Comparison of ENCODE assay signal across 8 mouse cellular contexts in genomic region chr10:25297666-25298263, GRCm38 (mm10). TPM values are rescaled to one million over a fixed set of nuclear protein-coding genes. Genes with fewer than 3 reads are reported as not detected.
DNase-seq lines count a peak whose midpoint lies in the region; ATAC-seq and TF ChIP-seq lines count a peak whose summit lies in the region.

No protein-coding gene starts in this region.

- H3K27me3 ChIP-seq in embryonic facial prominence, embryonic 10.5 days (replicated peaks; ENCODE audit: low read depth, poor library complexity, severe bottlenecking), result no peaks in the 10 kb centered on the region
- H3K27me3 ChIP-seq in heart, postnatal 0 days (ENCODE audit: control insufficient read depth, insufficient read depth, low read length), result no peaks in the 10 kb centered on the region
- H3K27me3 ChIP-seq in thymus, adult 2 months (ENCODE audit: control insufficient read depth, insufficient read depth, low read length), result no peaks in the 10 kb centered on the region

- H3K4me3 ChIP-seq in embryonic facial prominence, embryonic 10.5 days, result peak overlapping the region; percentile 70
- H3K4me3 ChIP-seq in heart, postnatal 0 days (ENCODE audit: low read depth, low read length), result peak overlapping the region; percentile 79
- H3K4me3 ChIP-seq in thymus, adult 2 months (ENCODE audit: control insufficient read depth, insufficient read depth, low read length), result no peak overlapping the region

- H3K36me3 ChIP-seq in embryonic facial prominence, embryonic 10.5 days (replicated peaks), result no peaks in the 10 kb centered on the region
- H3K36me3 ChIP-seq in heart, postnatal 0 days (replicated peaks; ENCODE audit: control insufficient read depth, insufficient read depth, low read length), result no peaks in the 10 kb centered on the region
- no peaks in the 10 kb centered on the region for H3K36me3 ChIP-seq in thymus, adult 2 months (ENCODE audit: control insufficient read depth, insufficient read depth, low read length)

- ATAC-seq in heart, postnatal 0 days (ENCODE audit: insufficient read depth, low read depth), result no peak

- WGBS in embryonic facial prominence, embryonic 10.5 days, result 32% methylated on average over 12 of the region's 12 CpGs
- WGBS in heart, postnatal 0 days, result 13% methylated on average over 12 of the region's 12 CpGs
- WGBS in thymus, adult 2 months, result 26% methylated on average over 12 of the region's 12 CpGs

- no peak for TF ChIP-seq CTCF in heart, postnatal 0 days (IDR thresholded peaks at IDR 0.05; ENCODE audit: low read depth)
- no peak for TF ChIP-seq CTCF in thymus, adult 2 months (IDR thresholded peaks at IDR 0.05; ENCODE audit: borderline replicate concordance, control insufficient read depth, extremely low read depth, insufficient read depth, low read length, poor library complexity)

- DNase-seq in ovary, postnatal 36 days (ENCODE audit: low spot score), result peak; percentile 27
- no peak for DNase-seq in ovary, postnatal 10 days (ENCODE audit: low spot score)
- no peak for DNase-seq in embryonic facial prominence, embryonic 10.5 days (ENCODE audit: low spot score)
- DNase-seq in heart, postnatal 0 days (ENCODE audit: low spot score), result peak; percentile 24
- peak; percentile 10 for DNase-seq in lung, postnatal 36 days
- DNase-seq in thymus, adult 2 months, result no peak
- no peak for DNase-seq in right cerebral cortex, postnatal 4 days
- no peak for DNase-seq in gastrocnemius, postnatal 25 days

- H3K4me2 ChIP-seq in heart, postnatal 0 days (ENCODE audit: low read depth, low read length), result peak overlapping the region; percentile 71

- TF ChIP-seq POLR2A in thymus, adult 2 months (IDR thresholded peaks at IDR 0.05; ENCODE audit: control insufficient read depth, extremely low read depth, insufficient read depth, low read length, poor library complexity), result no peak

- H3K4me1 ChIP-seq in embryonic facial prominence, embryonic 10.5 days, result peaks cover 19% of the 10 kb centered on the region
- H3K4me1 ChIP-seq in heart, postnatal 0 days (ENCODE audit: control insufficient read depth, insufficient read depth), result peaks cover 20% of the 10 kb centered on the region
- H3K4me1 ChIP-seq in thymus, adult 2 months (replicated peaks; ENCODE audit: control insufficient read depth, insufficient read depth, low read length), result 0 out of 2 replicates have a peak, but pooled peaks cover 2% of the 10 kb centered on the region

- H3K9ac ChIP-seq in heart, postnatal 0 days (replicated peaks; ENCODE audit: low read depth, low read length), result peak overlapping the region; percentile 82

- TF ChIP-seq EP300 in heart, postnatal 0 days (IDR thresholded peaks at IDR 0.05; ENCODE audit: low read depth), result no peak

- 0 out of 2 replicates have a peak, but pooled peaks cover 2% of the 10 kb centered on the region for H3K9me3 ChIP-seq in embryonic facial prominence, embryonic 10.5 days
- H3K9me3 ChIP-seq in heart, postnatal 0 days (replicated peaks; ENCODE audit: control insufficient read depth, low read length), result no peaks in the 10 kb centered on the region

- peak overlapping the region; percentile 94 for H3K27ac ChIP-seq in embryonic facial prominence, embryonic 10.5 days (replicated peaks)
- peak overlapping the region; percentile 94 for H3K27ac ChIP-seq in heart, postnatal 0 days (ENCODE audit: low read depth)
- no peak overlapping the region for H3K27ac ChIP-seq in thymus, adult 2 months (ENCODE audit: control insufficient read depth, insufficient read depth, low read length)

RNA-seq across cellular contexts. Expression of gene Akap7, which starts 9.9 kb away (rescaled TPM):
- 17.0 and 18.2 TPM in 2 replicates for polyA plus RNA-seq in embryonic facial prominence, embryonic 10.5 days (2016; fragmentation: Nextera tagmentation; extraction: Ambion mirVana)
- 32.4 and 77.9 TPM in 2 replicates for total RNA-seq in heart, postnatal 0 days (2014; rRNA removed; ENCODE audit: low replicate concordance)
- 46.3 and 47.6 TPM in 2 replicates for polyA plus RNA-seq in heart, postnatal 0 days (2015; fragmentation: Nextera tagmentation; extraction: Ambion mirVana)
- 0.73 and 1.8 TPM in 2 replicates for polyA plus RNA-seq in thymus, adult 2 months (2012; rRNA removed)
- 10 to 100 TPM; 19.7 to 21.5 TPM for total RNA-seq in gastrocnemius, postnatal 25 days (2021)

Comparison
In these comparisons a context has a peak if more than half of its experiments do, and no peak if none do; other contexts are left out.
1. DNase-seq: peak in ovary, postnatal 36 days (single experiment), heart, postnatal 0 days (single experiment) and lung, postnatal 36 days (single experiment); none in ovary, postnatal 10 days (single experiment), embryonic facial prominence, embryonic 10.5 days (single experiment), thymus, adult 2 months (single experiment), right cerebral cortex, postnatal 4 days (single experiment) and gastrocnemius, postnatal 25 days (single experiment).